Mouse (Mus musculus): ENCODE results near the gene Disp2. TPM values are rescaled to one million over a fixed set of nuclear protein-coding genes. Genes with fewer than 3 reads are reported as not detected.

Disp2 gene
- under 1 TPM; 0.07 to 0.10 TPM for total RNA-seq (2021)

GRCm38 (mm10) chr2:118779504-118780480, at the start of gene Disp2:
Gene Disp2 (plus strand): TSS chr2:118779719.
- peak; percentile 96 for DNase-seq

- DNase-seq, result no peak
Observed at GRCm38 (mm10) chr2:118729816-118730621, 49.5 kb upstream of the Disp2 start.

- peak; percentile 89 for DNase-seq
Observed at GRCm38 (mm10) chr2:118730622-118730915, 49.0 kb upstream of the Disp2 start.

- DNase-seq, result no peak
Observed at GRCm38 (mm10) chr2:118731981-118732380, 47.5 kb upstream of the Disp2 start.

GRCm38 (mm10) chr2:118733341-118733740, 46.2 kb upstream of the Disp2 start:
- no peak for DNase-seq

- DNase-seq, result no peak
Observed at GRCm38 (mm10) chr2:118740341-118740740, 39.2 kb upstream of the Disp2 start.

- DNase-seq, result no peak
Observed at GRCm38 (mm10) chr2:118741183-118741582, 38.3 kb upstream of the Disp2 start.

GRCm38 (mm10) chr2:118743261-118743943, 36.1 kb upstream of the Disp2 start:
- no peak for DNase-seq

- DNase-seq, result no peak
Observed at GRCm38 (mm10) chr2:118744621-118745020, 34.9 kb upstream of the Disp2 start.

- peak; percentile 92 for DNase-seq
Observed at GRCm38 (mm10) chr2:118745232-118745884, 34.2 kb upstream of the Disp2 start, which contains the start of gene Inafm2. Gene Inafm2 (plus strand): TSS chr2:118745758.

GRCm38 (mm10) chr2:118745915-118746901, 33.3 kb upstream of the Disp2 start:
- peak; percentile 50 for DNase-seq

GRCm38 (mm10) chr2:118747301-118747960, 32.1 kb upstream of the Disp2 start:
- peak; percentile 58 for DNase-seq

- no peak for DNase-seq
Observed at GRCm38 (mm10) chr2:118749341-118749884, 30.1 kb upstream of the Disp2 start.

- peak; percentile 58 for DNase-seq
Observed at GRCm38 (mm10) chr2:118750476-118750875, 29.0 kb upstream of the Disp2 start.

GRCm38 (mm10) chr2:118751896-118752791, 27.4 kb upstream of the Disp2 start:
- peak; percentile 50 for DNase-seq

GRCm38 (mm10) chr2:118752792-118753108, 26.8 kb upstream of the Disp2 start:
- no peak for DNase-seq

- DNase-seq, result no peak
Observed at GRCm38 (mm10) chr2:118754143-118754542, 25.4 kb upstream of the Disp2 start.

- DNase-seq, result no peak
Observed at GRCm38 (mm10) chr2:118755407-118755806, 24.1 kb upstream of the Disp2 start.

- DNase-seq, result no peak
Observed at GRCm38 (mm10) chr2:118756103-118756502, 23.4 kb upstream of the Disp2 start.

Measured in heart, postnatal 4 days (tissue).